In the genomic region with DNA sequence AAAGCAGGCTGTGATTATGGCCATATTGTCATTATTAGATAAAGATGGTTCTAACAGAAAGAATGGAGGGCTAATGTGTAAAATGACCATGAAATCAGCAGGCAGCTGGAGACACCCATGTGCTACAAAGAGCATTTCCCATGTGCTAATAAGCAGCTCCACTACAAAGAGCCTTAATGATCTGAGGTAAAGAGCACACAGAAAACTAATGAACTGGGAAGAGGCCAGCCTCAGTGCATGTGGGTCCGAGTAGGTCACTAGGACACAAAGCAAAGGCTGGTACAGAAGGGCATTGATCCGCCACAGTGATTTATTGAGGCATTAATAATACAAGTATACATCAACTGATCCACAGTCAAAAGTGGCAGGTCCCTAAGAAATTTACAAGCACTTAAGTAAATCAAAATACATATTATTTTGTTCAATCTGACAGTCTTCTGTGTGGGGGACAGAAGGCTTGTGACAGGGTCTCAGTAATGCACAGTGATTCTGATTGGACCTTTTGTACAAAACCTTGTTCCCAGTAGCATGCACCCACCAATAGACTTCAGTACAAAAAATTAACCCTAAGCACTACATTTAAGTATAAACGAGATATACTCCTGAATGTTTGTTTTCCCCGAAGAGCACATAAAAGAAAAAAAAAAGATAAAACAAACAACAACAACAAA, we compare ENCODE assay signal across 16 mouse cellular contexts.
DNase-seq lines count a peak whose midpoint lies in the region; ATAC-seq and TF ChIP-seq lines count a peak whose summit lies in the region.
"Had no signal": no experiment of that assay in that cellular context is flagged by ENCODE, and none has a peak within 500 bp of the region (broad histone marks: within the 10 kb centered on the region; RNA-seq: fewer than 3 reads in every experiment).

No protein-coding gene starts in this region.

- no peaks in the 10 kb centered on the region for H3K27me3 ChIP-seq in midbrain, embryonic 12.5 days
- no peaks in the 10 kb centered on the region for H3K27me3 ChIP-seq in midbrain, embryonic 10.5 days (ENCODE audit: low read depth, poor library complexity, severe bottlenecking)
- no peaks in the 10 kb centered on the region for H3K27me3 ChIP-seq in forebrain, embryonic 15.5 days
- no peaks in the 10 kb centered on the region for H3K27me3 ChIP-seq in hindbrain, postnatal 0 days (ENCODE audit: insufficient read depth, low read length)
- H3K27me3 ChIP-seq: limb, embryonic 12.5 days had no signal

- WGBS in midbrain, embryonic 12.5 days, result 62% methylated on average over 4 of the region's 4 CpGs
- WGBS in midbrain, embryonic 10.5 days, result 65% methylated on average over 4 of the region's 4 CpGs
- 13% methylated on average over 4 of the region's 4 CpGs for WGBS in forebrain, embryonic 15.5 days
- 40% methylated on average over 4 of the region's 4 CpGs for WGBS in hindbrain, postnatal 0 days

- H3K4me3 ChIP-seq in midbrain, embryonic 12.5 days, result no peak overlapping the region
- no peak overlapping the region for H3K4me3 ChIP-seq in midbrain, embryonic 10.5 days
- H3K4me3 ChIP-seq in forebrain, embryonic 15.5 days, result no peak overlapping the region
- H3K4me3 ChIP-seq in hindbrain, postnatal 0 days (ENCODE audit: low read length), result no peak overlapping the region
- H3K4me3 ChIP-seq: limb, embryonic 12.5 days had no signal

- ATAC-seq in midbrain, embryonic 12.5 days (ENCODE audit: low FRiP score, low read depth), result peak; percentile 87
- peak; percentile 87 for ATAC-seq in forebrain, embryonic 15.5 days (replicated peaks)
- no peak for ATAC-seq in hindbrain, postnatal 0 days
- ATAC-seq: liver, postnatal 0 days had no signal

- H3K4me2 ChIP-seq in midbrain, embryonic 12.5 days (replicated peaks), result no peak overlapping the region
- H3K4me2 ChIP-seq in forebrain, embryonic 15.5 days (replicated peaks), result no peak overlapping the region
- H3K4me2 ChIP-seq in hindbrain, postnatal 0 days (ENCODE audit: low read depth, low read length), result no peak overlapping the region
- H3K4me2 ChIP-seq: limb, embryonic 12.5 days had no signal

- DNase-seq in midbrain, embryonic 10.5 days (ENCODE audit: low spot score), result no peak
- DNase-seq in hindbrain, postnatal 0 days (ENCODE audit: low spot score), result no peak
- DNase-seq in retina, embryonic 14.5 days (ENCODE audit: low spot score), result peak; percentile 83
- DNase-seq in yolk sac, embryonic 10.5 days (ENCODE audit: low spot score), result no peak
- DNase-seq in urinary bladder, postnatal 4 days (ENCODE audit: low spot score in 2 of 2), result no peak
- DNase-seq in gastrocnemius, postnatal 25 days, result no peak
- DNase-seq: adrenal gland, postnatal 10 days; cerebellum, postnatal 25 days; heart, postnatal 36 days; kidney, adult 18-20 months; liver, postnatal 0 days; lung, postnatal 4 days had no signal

- no peak overlapping the region for H3K9ac ChIP-seq in midbrain, embryonic 12.5 days (replicated peaks)
- no peak overlapping the region for H3K9ac ChIP-seq in forebrain, embryonic 15.5 days (replicated peaks)
- H3K9ac ChIP-seq in hindbrain, postnatal 0 days (replicated peaks; ENCODE audit: low read length), result no peak overlapping the region
- H3K9ac ChIP-seq: limb, embryonic 12.5 days; liver, postnatal 0 days had no signal

- no peaks in the 10 kb centered on the region for H3K36me3 ChIP-seq in midbrain, embryonic 12.5 days
- H3K36me3 ChIP-seq in midbrain, embryonic 10.5 days, result no peaks in the 10 kb centered on the region
- no peaks in the 10 kb centered on the region for H3K36me3 ChIP-seq in forebrain, embryonic 15.5 days
- H3K36me3 ChIP-seq in hindbrain, postnatal 0 days (ENCODE audit: insufficient read depth, low read length), result no peaks in the 10 kb centered on the region
- H3K36me3 ChIP-seq: limb, embryonic 12.5 days had no signal

- H3K9me3 ChIP-seq in midbrain, embryonic 12.5 days, result no peaks in the 10 kb centered on the region
- H3K9me3 ChIP-seq in midbrain, embryonic 10.5 days (replicated peaks), result no peaks in the 10 kb centered on the region
- no peaks in the 10 kb centered on the region for H3K9me3 ChIP-seq in forebrain, embryonic 15.5 days
- no peaks in the 10 kb centered on the region for H3K9me3 ChIP-seq in hindbrain, postnatal 0 days (ENCODE audit: low read length)
- H3K9me3 ChIP-seq: limb, embryonic 12.5 days had no signal

- TF ChIP-seq CTCF in hindbrain, postnatal 0 days (IDR thresholded peaks at IDR 0.05; ENCODE audit: low read depth), result no peak

- peak overlapping the region; percentile 52; the same call in 1 of the 2 replicates for H3K27ac ChIP-seq in midbrain, embryonic 12.5 days (replicated peaks)
- H3K27ac ChIP-seq in midbrain, embryonic 10.5 days (replicated peaks), result no peak overlapping the region; the same call in 1 of the 2 replicates
- H3K27ac ChIP-seq in forebrain, embryonic 15.5 days (replicated peaks), result no peak overlapping the region
- H3K27ac ChIP-seq in hindbrain, postnatal 0 days, result 0 out of 2 replicates have a peak overlapping the region, but pooled peaks have one; percentile 15
- H3K27ac ChIP-seq: limb, embryonic 12.5 days; stomach, postnatal 0 days had no signal

- H3K4me1 ChIP-seq in midbrain, embryonic 12.5 days, result peaks cover 18% of the 10 kb centered on the region
- peaks cover 8% of the 10 kb centered on the region for H3K4me1 ChIP-seq in midbrain, embryonic 10.5 days
- H3K4me1 ChIP-seq in forebrain, embryonic 15.5 days, result peaks cover 16% of the 10 kb centered on the region
- 0 out of 2 replicates have a peak, but pooled peaks cover 3% of the 10 kb centered on the region for H3K4me1 ChIP-seq in hindbrain, postnatal 0 days (ENCODE audit: insufficient read depth, low read length)

Comparison
In these comparisons a context has a peak if more than half of its experiments do, and no peak if none do; other contexts are left out.
1. H3K27ac ChIP-seq: peak in midbrain, embryonic 12.5 days (single experiment) and hindbrain, postnatal 0 days (single experiment); none in midbrain, embryonic 10.5 days (single experiment) and forebrain, embryonic 15.5 days (single experiment).